Mouse (Mus musculus): ENCODE measurements around the gene AC124502.3. TPM values are rescaled to one million over a fixed set of nuclear protein-coding genes. Genes with fewer than 3 reads are reported as not detected.
A peak's percentile ranks its signal among the peaks of the same experiment; 100 is the strongest.

AC124502.3 gene
- polyA plus RNA-seq, 1 experiment from 2014 or later = 4.4 TPM

- H3K4me1 ChIP-seq = peaks cover 38% of the 10 kb centered on the region
- no peaks in the 10 kb centered on the region for H3K9me3 ChIP-seq
- peaks cover 7% of the 10 kb centered on the region; the same call in 1 of the 2 replicates for H3K27me3 ChIP-seq
- peak overlapping the region; percentile 88 for H3K9ac ChIP-seq (replicated peaks)
- peak overlapping the region; percentile 85 for H3K4me3 ChIP-seq
- peak overlapping the region; percentile 100 for H3K4me2 ChIP-seq (replicated peaks)
- H3K36me3 ChIP-seq = 0 out of 2 replicates have a peak, but pooled peaks cover 5% of the 10 kb centered on the region
- 8% methylated on average over 32 of the region's 32 CpGs for WGBS
- peak overlapping the region; percentile 85 for H3K27ac ChIP-seq (replicated peaks)
- ATAC-seq (ENCODE audit: low FRiP score, low read depth) = peak; percentile 32
Observed at GRCm38 (mm10) chr19:5037678-5038571, 766 bp upstream of the AC124502.3 start.

GRCm38 (mm10) chr19:5039301-5040114 lies 817 bp downstream of the AC124502.3 start:
- ATAC-seq (ENCODE audit: low FRiP score, low read depth) = 0 out of 2 replicates have a peak, but pooled peaks have one; percentile 32
- H3K4me3 ChIP-seq = peak overlapping the region; percentile 85
- H3K4me2 ChIP-seq (replicated peaks) = peak overlapping the region; percentile 100
- H3K4me1 ChIP-seq = peaks cover 38% of the 10 kb centered on the region
- WGBS = 9% methylated on average over 41 of the region's 41 CpGs
- no peaks in the 10 kb centered on the region for H3K9me3 ChIP-seq
- peak overlapping the region; percentile 85 for H3K27ac ChIP-seq (replicated peaks)
- peaks cover 16% of the 10 kb centered on the region; the same call in 1 of the 2 replicates for H3K36me3 ChIP-seq
- peaks cover 7% of the 10 kb centered on the region; the same call in 1 of the 2 replicates for H3K27me3 ChIP-seq
- peak overlapping the region; percentile 88 for H3K9ac ChIP-seq (replicated peaks)

- WGBS = 7% methylated on average over 40 of the region's 40 CpGs
- H3K4me3 ChIP-seq = peak within 1 kb of the TSS; percentile 85
- H3K36me3 ChIP-seq = peaks cover 22% of the 10 kb centered on the region
- ATAC-seq (ENCODE audit: low FRiP score, low read depth) = peak; percentile 87
- H3K27me3 ChIP-seq = peaks cover 7% of the 10 kb centered on the region; the same call in 1 of the 2 replicates
- peaks cover 38% of the 10 kb centered on the region for H3K4me1 ChIP-seq
- H3K4me2 ChIP-seq (replicated peaks) = peak within 1 kb of the TSS; percentile 100
- no peaks in the 10 kb centered on the region for H3K9me3 ChIP-seq
- H3K27ac ChIP-seq (replicated peaks) = peak within 1 kb of the TSS; percentile 69
- peak within 1 kb of the TSS; percentile 88 for H3K9ac ChIP-seq (replicated peaks)
Observed at GRCm38 (mm10) chr19:5040862-5041523, 2.3 kb downstream of the AC124502.3 start, which contains the start of gene Brms1. TSS of gene Brms1 (plus strand) at chr19:5041354.

- no peak for ATAC-seq (ENCODE audit: low FRiP score, low read depth)
- Histone ChIP-seq H3K9me3 (no peaks in the 10 kb centered on the region), H3K4me1 (peaks cover 38% of the 10 kb centered on the region), H3K9ac (replicated peaks) (peak overlapping the region; percentile 88), H3K4me3 (peak overlapping the region; percentile 85), H3K27me3 (peaks cover 7% of the 10 kb centered on the region; the same call in 1 of the 2 replicates), H3K4me2 (replicated peaks) (peak overlapping the region; percentile 100), H3K36me3 (peaks cover 28% of the 10 kb centered on the region), H3K27ac (replicated peaks) (peak overlapping the region; percentile 69)
- WGBS = 3% methylated on average over 16 of the region's 16 CpGs
Observed at GRCm38 (mm10) chr19:5041588-5041987, 2.9 kb downstream of the AC124502.3 start.

- no peak overlapping the region for H3K4me2 ChIP-seq (replicated peaks)
- ATAC-seq (ENCODE audit: low FRiP score, low read depth) = no peak
- no peaks in the 10 kb centered on the region for H3K9me3 ChIP-seq
- peaks cover 32% of the 10 kb centered on the region for H3K4me1 ChIP-seq
- H3K36me3 ChIP-seq = peaks cover 58% of the 10 kb centered on the region
- 86% methylated on average over 4 of the region's 4 CpGs for WGBS
- no peak overlapping the region for H3K27ac ChIP-seq (replicated peaks)
- peaks cover 11% of the 10 kb centered on the region for H3K27me3 ChIP-seq
- no peak overlapping the region for H3K9ac ChIP-seq (replicated peaks)
- no peak overlapping the region for H3K4me3 ChIP-seq
Observed at GRCm38 (mm10) chr19:5045531-5045930, 6.8 kb downstream of the AC124502.3 start.

- no peaks in the 10 kb centered on the region for H3K9me3 ChIP-seq
- no peak overlapping the region for H3K9ac ChIP-seq (replicated peaks)
- peaks cover 39% of the 10 kb centered on the region for H3K27me3 ChIP-seq
- ATAC-seq (ENCODE audit: low FRiP score, low read depth) = no peak
- H3K4me2 ChIP-seq (replicated peaks) = no peak overlapping the region
- 80% methylated on average over 14 of the region's 14 CpGs for WGBS
- H3K4me1 ChIP-seq = peaks cover 25% of the 10 kb centered on the region
- H3K36me3 ChIP-seq = peaks cover 51% of the 10 kb centered on the region
- no peak overlapping the region for H3K27ac ChIP-seq (replicated peaks)
- H3K4me3 ChIP-seq = no peak overlapping the region
Observed at GRCm38 (mm10) chr19:5048138-5049056, 9.7 kb downstream of the AC124502.3 start.

- H3K9ac ChIP-seq (replicated peaks) = no peak overlapping the region
- peaks cover 25% of the 10 kb centered on the region for H3K4me1 ChIP-seq
- no peak overlapping the region for H3K4me3 ChIP-seq
- H3K36me3 ChIP-seq = peaks cover 43% of the 10 kb centered on the region
- no peak overlapping the region for H3K4me2 ChIP-seq (replicated peaks)
- 42% methylated on average over 6 of the region's 6 CpGs for WGBS
- no peaks in the 10 kb centered on the region for H3K9me3 ChIP-seq
- no peak for ATAC-seq (ENCODE audit: low FRiP score, low read depth)
- peaks cover 49% of the 10 kb centered on the region for H3K27me3 ChIP-seq
- H3K27ac ChIP-seq (replicated peaks) = peak overlapping the region; percentile 15; the same call in 1 of the 2 replicates
Observed at GRCm38 (mm10) chr19:5049325-5049724, 10.6 kb downstream of the AC124502.3 start.

GRCm38 (mm10) chr19:5050047-5050905 lies 11.6 kb downstream of the AC124502.3 start, which contains the start of gene Rin1:
TSS of gene Rin1 (plus strand) at chr19:5050481.
- peaks cover 58% of the 10 kb centered on the region for H3K27me3 ChIP-seq
- 0 out of 2 replicates have a peak within 1 kb of the TSS, but pooled peaks have one; percentile 28 for H3K9ac ChIP-seq (replicated peaks)
- peak within 1 kb of the TSS; percentile 15; the same call in 1 of the 2 replicates for H3K27ac ChIP-seq (replicated peaks)
- ATAC-seq (ENCODE audit: low FRiP score, low read depth) = peak; percentile 50
- no peaks in the 10 kb centered on the region for H3K9me3 ChIP-seq
- peak within 1 kb of the TSS; percentile 6; the same call in 1 of the 2 replicates for H3K4me3 ChIP-seq
- peak within 1 kb of the TSS; percentile 11; the same call in 1 of the 2 replicates for H3K4me2 ChIP-seq (replicated peaks)
- peaks cover 25% of the 10 kb centered on the region for H3K4me1 ChIP-seq
- peaks cover 42% of the 10 kb centered on the region for H3K36me3 ChIP-seq
- 14% methylated on average over 14 of the region's 14 CpGs for WGBS

GRCm38 (mm10) chr19:5051031-5051430 lies 12.3 kb downstream of the AC124502.3 start:
- no peaks in the 10 kb centered on the region for H3K9me3 ChIP-seq
- H3K36me3 ChIP-seq = peaks cover 35% of the 10 kb centered on the region
- peaks cover 25% of the 10 kb centered on the region for H3K4me1 ChIP-seq
- H3K9ac ChIP-seq (replicated peaks) = no peak overlapping the region
- 6% methylated on average over 17 of the region's 17 CpGs for WGBS
- no peak overlapping the region for H3K27ac ChIP-seq (replicated peaks)
- peak overlapping the region; percentile 11; the same call in 1 of the 2 replicates for H3K4me2 ChIP-seq (replicated peaks)
- H3K4me3 ChIP-seq = peak overlapping the region; percentile 6; the same call in 1 of the 2 replicates
- ATAC-seq (ENCODE audit: low FRiP score, low read depth) = peak; percentile 8; the same call in 1 of the 2 replicates
- H3K27me3 ChIP-seq = peaks cover 60% of the 10 kb centered on the region

GRCm38 (mm10) chr19:5051515-5051914 lies 12.8 kb downstream of the AC124502.3 start:
- no peak for ATAC-seq (ENCODE audit: low FRiP score, low read depth)
- H3K4me1 ChIP-seq = peaks cover 30% of the 10 kb centered on the region
- H3K9me3 ChIP-seq = no peaks in the 10 kb centered on the region
- H3K4me2 ChIP-seq (replicated peaks) = peak overlapping the region; percentile 11; the same call in 1 of the 2 replicates
- H3K36me3 ChIP-seq = peaks cover 31% of the 10 kb centered on the region
- no peak overlapping the region for H3K9ac ChIP-seq (replicated peaks)
- peaks cover 60% of the 10 kb centered on the region for H3K27me3 ChIP-seq
- H3K4me3 ChIP-seq = no peak overlapping the region
- H3K27ac ChIP-seq (replicated peaks) = no peak overlapping the region
- 43% methylated on average over 3 of the region's 3 CpGs for WGBS

All from midbrain, embryonic 12.5 days (tissue).